Mouse (Mus musculus): Measurements from ENCODE around the gene Hs6st3. TPM values are rescaled to one million over a fixed set of nuclear protein-coding genes. Genes with fewer than 3 reads are reported as not detected.

Gene Hs6st3
- polyA plus RNA-seq, 1 experiment from 2014 or later, result 1.4 TPM

DNA sequence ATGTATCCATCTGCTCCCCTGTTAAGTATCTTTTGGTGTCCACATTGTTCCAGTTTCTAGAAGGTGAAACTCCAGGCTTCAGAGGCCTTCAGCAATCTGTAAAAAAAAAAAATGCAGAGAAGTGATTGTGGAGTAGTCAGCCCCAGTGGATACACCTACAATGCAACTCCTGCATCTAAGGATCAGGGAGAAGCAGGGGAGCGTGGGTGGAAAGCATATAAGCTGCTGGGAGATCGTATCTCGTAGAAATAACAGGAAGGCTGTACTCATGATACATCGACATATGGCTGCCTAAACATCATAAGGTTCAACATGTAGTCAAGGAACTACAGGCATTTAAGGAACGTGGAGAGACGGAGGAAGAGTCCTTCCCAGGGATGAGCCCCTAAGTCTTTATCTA is 109.0 kb downstream of the Hs6st3 start:
- no peaks in the 10 kb centered on the region for H3K9me3 ChIP-seq (ENCODE audit: low read depth, low read length)
- WGBS, result 86% methylated on average over 6 of the region's 6 CpGs
- ATAC-seq (ENCODE audit: insufficient read depth) (no peak), DNase-seq (no peak)
- H3K9ac ChIP-seq, result no peak overlapping the region
- H3K36me3 ChIP-seq (ENCODE audit: insufficient read depth), result no peaks in the 10 kb centered on the region
- H3K4me1 ChIP-seq (ENCODE audit: insufficient read depth), result no peaks in the 10 kb centered on the region
- H3K27me3 ChIP-seq (ENCODE audit: insufficient read depth, low read length), result no peaks in the 10 kb centered on the region
- no peak overlapping the region for H3K27ac ChIP-seq (ENCODE audit: low read depth)
- H3K4me2 ChIP-seq, result no peak overlapping the region
- no peak for TF ChIP-seq CTCF (IDR thresholded peaks at IDR 0.05; ENCODE audit: low read depth)
- no peak overlapping the region for H3K4me3 ChIP-seq (ENCODE audit: low read depth, low read length)

DNA sequence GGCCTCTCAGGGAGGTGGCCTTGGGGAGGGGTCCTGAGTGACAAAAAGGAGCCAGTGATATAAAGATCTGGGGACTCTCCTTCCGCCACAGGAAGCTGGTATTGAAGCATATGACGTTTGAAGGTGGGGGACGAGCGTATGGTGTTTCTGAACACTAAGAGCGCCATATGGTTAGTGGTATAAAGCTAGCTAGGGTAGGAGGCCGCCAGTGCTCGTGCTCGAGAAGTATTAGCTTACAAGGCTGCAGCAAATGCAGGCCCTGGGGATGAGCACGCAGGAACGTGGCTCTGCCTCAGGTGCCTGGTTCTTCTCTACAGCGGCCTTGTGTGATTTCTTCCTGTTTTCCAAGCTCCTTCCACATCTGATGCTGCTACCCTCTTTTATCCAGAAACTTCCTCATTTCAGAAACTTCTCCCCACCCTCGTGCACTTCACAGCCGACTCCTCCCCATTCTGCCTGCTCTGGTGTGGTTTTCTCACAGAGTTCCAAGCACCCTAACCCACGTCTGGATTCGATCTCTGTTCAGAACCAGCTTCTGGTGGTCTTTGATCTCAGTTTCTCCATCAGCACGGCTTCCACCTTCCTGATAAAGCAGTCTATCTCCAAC is 110.0 kb downstream of the Hs6st3 start:
- 78% methylated on average over 16 of the region's 16 CpGs for WGBS
- Histone ChIP-seq H3K27me3 (ENCODE audit: insufficient read depth, low read length) (no peaks in the 10 kb centered on the region), H3K27ac (ENCODE audit: low read depth) (no peak overlapping the region), H3K9ac (no peak overlapping the region), H3K4me2 (no peak overlapping the region), H3K36me3 (ENCODE audit: insufficient read depth) (no peaks in the 10 kb centered on the region), H3K4me1 (ENCODE audit: insufficient read depth) (no peaks in the 10 kb centered on the region), H3K9me3 (ENCODE audit: low read depth, low read length) (no peaks in the 10 kb centered on the region), H3K4me3 (ENCODE audit: low read depth, low read length) (no peak overlapping the region)
- DNase-seq, result no peak
- no peak for TF ChIP-seq CTCF (IDR thresholded peaks at IDR 0.05; ENCODE audit: low read depth)
- no peak for ATAC-seq (ENCODE audit: insufficient read depth)

DNA sequence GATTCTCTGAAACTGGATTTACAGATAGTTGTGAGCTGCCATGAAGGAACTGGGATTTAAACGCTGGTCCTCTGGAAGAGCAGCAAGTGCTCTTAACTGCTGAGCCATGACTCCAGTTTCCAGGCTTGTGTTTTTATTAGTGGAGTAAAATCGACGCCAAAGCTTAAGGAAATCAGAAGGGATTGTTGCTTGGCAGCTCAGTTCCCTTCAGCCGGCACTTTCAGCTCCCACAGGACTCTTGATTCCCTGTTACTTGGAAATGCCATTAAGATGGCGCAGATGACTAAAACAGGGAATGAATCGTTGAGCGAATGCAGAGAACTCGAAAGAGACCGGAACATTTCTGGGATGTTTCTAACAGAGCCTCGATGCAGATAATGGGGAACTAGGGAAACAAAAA is 112.2 kb downstream of the Hs6st3 start:
- no peaks in the 10 kb centered on the region for H3K4me1 ChIP-seq (ENCODE audit: insufficient read depth)
- no peaks in the 10 kb centered on the region for H3K9me3 ChIP-seq (ENCODE audit: low read depth, low read length)
- no peaks in the 10 kb centered on the region for H3K27me3 ChIP-seq (ENCODE audit: insufficient read depth, low read length)
- DNase-seq (no peak), ATAC-seq (ENCODE audit: insufficient read depth) (no peak)
- no peak overlapping the region for H3K4me3 ChIP-seq (ENCODE audit: low read depth, low read length)
- no peak overlapping the region for H3K9ac ChIP-seq
- no peak for TF ChIP-seq CTCF (IDR thresholded peaks at IDR 0.05; ENCODE audit: low read depth)
- WGBS, result 80% methylated on average over 10 of the region's 10 CpGs
- no peak overlapping the region for H3K4me2 ChIP-seq
- H3K27ac ChIP-seq (ENCODE audit: low read depth), result no peak overlapping the region
- H3K36me3 ChIP-seq (ENCODE audit: insufficient read depth), result no peaks in the 10 kb centered on the region

DNA sequence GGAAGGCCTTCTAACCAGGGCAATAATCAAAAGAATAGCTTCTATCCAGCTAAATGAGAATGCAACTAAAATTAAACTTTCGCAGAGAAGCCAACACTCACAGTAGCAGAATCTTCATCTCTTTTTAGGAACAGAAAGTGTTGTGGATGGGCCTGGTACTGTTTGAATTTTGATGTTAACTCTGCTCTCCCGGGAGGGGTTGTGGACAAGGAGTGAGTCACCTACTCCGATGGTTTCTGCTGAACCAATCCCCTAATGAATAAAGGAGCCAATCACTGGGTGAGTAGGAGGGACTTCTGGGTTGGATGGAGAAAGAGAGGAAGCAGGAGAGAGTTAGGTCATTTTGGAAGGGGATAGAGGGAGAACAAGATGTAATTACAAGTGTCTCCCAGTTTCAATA is 117.3 kb downstream of the Hs6st3 start:
- no peak for ATAC-seq (ENCODE audit: insufficient read depth)
- Histone ChIP-seq H3K4me3 (ENCODE audit: low read depth, low read length) (no peak overlapping the region), H3K27me3 (ENCODE audit: insufficient read depth, low read length) (no peaks in the 10 kb centered on the region), H3K4me2 (no peak overlapping the region), H3K36me3 (ENCODE audit: insufficient read depth) (no peaks in the 10 kb centered on the region), H3K9ac (no peak overlapping the region), H3K9me3 (ENCODE audit: low read depth, low read length) (no peaks in the 10 kb centered on the region), H3K27ac (ENCODE audit: low read depth) (no peak overlapping the region), H3K4me1 (ENCODE audit: insufficient read depth) (no peaks in the 10 kb centered on the region)
- no peak for TF ChIP-seq CTCF (IDR thresholded peaks at IDR 0.05; ENCODE audit: low read depth)
- WGBS, result 71% methylated on average over 3 of the region's 3 CpGs
- no peak for DNase-seq

DNA sequence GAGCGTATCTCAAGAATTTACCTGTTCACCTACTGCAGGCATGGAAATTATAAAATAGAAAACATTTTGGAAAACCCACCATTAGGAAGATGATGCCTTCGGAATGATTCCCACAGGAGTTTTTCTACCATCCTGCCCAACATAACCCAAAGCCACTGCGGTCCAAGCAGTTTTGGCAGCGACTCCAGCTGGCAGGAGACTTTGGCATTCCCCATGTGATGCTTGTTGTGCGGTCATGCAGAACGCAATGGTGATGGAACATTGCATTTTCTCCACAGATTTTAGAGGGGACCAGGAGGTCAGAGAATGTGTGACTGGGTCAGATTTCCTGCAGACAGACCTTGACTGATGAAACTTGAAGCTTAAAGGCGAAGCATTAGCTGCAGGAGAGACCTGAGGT is 118.9 kb downstream of the Hs6st3 start:
- TF ChIP-seq CTCF (IDR thresholded peaks at IDR 0.05; ENCODE audit: low read depth), result no peak
- no peaks in the 10 kb centered on the region for H3K9me3 ChIP-seq (ENCODE audit: low read depth, low read length)
- 79% methylated on average over 7 of the region's 7 CpGs for WGBS
- H3K27me3 ChIP-seq (ENCODE audit: insufficient read depth, low read length), result no peaks in the 10 kb centered on the region
- no peaks in the 10 kb centered on the region for H3K36me3 ChIP-seq (ENCODE audit: insufficient read depth)
- H3K4me2 ChIP-seq, result no peak overlapping the region
- no peak for DNase-seq
- H3K9ac ChIP-seq, result no peak overlapping the region
- ATAC-seq (ENCODE audit: insufficient read depth), result no peak
- H3K27ac ChIP-seq (ENCODE audit: low read depth), result no peak overlapping the region
- H3K4me3 ChIP-seq (ENCODE audit: low read depth, low read length), result no peak overlapping the region
- H3K4me1 ChIP-seq (ENCODE audit: insufficient read depth), result no peaks in the 10 kb centered on the region

DNA sequence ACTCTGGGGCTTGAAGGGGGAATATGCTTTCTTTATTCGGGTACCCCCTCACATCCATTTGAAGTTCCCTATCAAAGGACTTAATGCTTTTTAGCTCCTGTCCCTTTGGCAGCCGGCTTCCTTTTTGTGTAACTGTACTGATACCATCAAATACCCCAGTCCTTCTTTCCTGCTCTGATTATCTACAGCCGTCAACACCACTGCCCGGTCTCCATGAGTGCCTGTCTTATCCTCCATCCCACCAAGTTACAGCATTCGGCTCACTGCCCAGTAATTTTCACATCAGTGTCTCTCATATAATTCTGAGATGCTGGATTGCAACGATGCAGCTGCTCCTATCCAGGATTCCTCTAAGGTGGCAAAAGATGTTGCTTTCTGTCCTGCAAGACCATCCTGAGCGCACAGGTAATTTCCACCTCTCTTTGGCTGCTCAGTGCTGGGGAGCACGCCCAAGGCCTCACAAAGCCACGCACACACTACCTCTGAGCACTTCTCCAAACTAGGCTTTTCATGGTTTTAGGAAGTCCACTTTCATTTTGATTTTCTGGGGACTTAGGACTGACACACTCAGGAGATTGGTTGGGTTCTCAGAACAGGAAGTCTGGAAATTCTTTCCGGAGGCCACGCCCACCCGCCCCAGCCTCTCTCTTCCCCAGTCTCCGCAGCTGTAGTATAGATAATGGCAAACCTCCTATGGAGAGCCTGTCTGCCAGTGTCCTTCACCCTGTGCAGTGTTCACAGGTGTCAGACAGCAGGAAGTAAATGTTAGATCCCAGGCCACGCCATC is 122.2 kb downstream of the Hs6st3 start:
- Histone ChIP-seq H3K36me3 (ENCODE audit: insufficient read depth) (no peaks in the 10 kb centered on the region), H3K4me2 (no peak overlapping the region), H3K27ac (ENCODE audit: low read depth) (no peak overlapping the region), H3K9ac (no peak overlapping the region), H3K9me3 (ENCODE audit: low read depth, low read length) (no peaks in the 10 kb centered on the region), H3K4me1 (ENCODE audit: insufficient read depth) (no peaks in the 10 kb centered on the region), H3K4me3 (ENCODE audit: low read depth, low read length) (no peak overlapping the region), H3K27me3 (ENCODE audit: insufficient read depth, low read length) (no peaks in the 10 kb centered on the region)
- 62% methylated on average over 14 of the region's 14 CpGs for WGBS
- TF ChIP-seq CTCF (IDR thresholded peaks at IDR 0.05; ENCODE audit: low read depth), result no peak
- ATAC-seq (ENCODE audit: insufficient read depth), result 0 out of 2 replicates have a peak, but pooled peaks have one; percentile 38
- DNase-seq, result peak; percentile 27

DNA sequence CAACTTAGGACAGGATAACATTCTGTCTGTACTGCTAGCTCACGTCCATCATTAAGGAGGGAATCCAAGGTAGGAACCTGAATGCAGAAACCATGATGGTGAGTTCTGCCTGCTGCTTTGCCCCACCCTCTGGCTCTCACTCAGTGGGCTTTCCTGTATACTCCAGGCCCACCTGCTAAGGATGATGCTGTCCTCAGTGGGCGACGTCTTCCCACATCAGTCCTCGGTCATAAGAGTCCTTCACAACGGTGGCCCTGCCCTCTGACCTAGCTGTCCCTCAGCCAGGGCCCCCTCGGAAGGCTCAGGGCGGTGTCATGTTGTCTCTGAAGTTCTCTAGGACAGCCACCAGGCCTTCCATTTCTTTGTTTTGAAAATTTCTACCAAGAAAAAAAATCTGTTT is 128.2 kb downstream of the Hs6st3 start:
- H3K4me1 ChIP-seq (ENCODE audit: insufficient read depth), result no peaks in the 10 kb centered on the region
- DNase-seq (no peak), ATAC-seq (ENCODE audit: insufficient read depth) (no peak)
- no peaks in the 10 kb centered on the region for H3K9me3 ChIP-seq (ENCODE audit: low read depth, low read length)
- no peak overlapping the region for H3K4me3 ChIP-seq (ENCODE audit: low read depth, low read length)
- H3K4me2 ChIP-seq, result no peak overlapping the region
- H3K9ac ChIP-seq, result no peak overlapping the region
- H3K27ac ChIP-seq (ENCODE audit: low read depth), result no peak overlapping the region
- no peaks in the 10 kb centered on the region for H3K27me3 ChIP-seq (ENCODE audit: insufficient read depth, low read length)
- 69% methylated on average over 7 of the region's 7 CpGs for WGBS
- H3K36me3 ChIP-seq (ENCODE audit: insufficient read depth), result no peaks in the 10 kb centered on the region
- TF ChIP-seq CTCF (IDR thresholded peaks at IDR 0.05; ENCODE audit: low read depth), result no peak

Data from lung, embryonic 14.5 days (tissue).